Mouse (Mus musculus) kidney, postnatal 0 days (tissue): ENCODE measurements at regions not wholly inside any gene's neighbourhood (a gene's known extent, or its start where the extent isn't known, plus 50 kb on each side); places are given as distances from the start of the nearest gene placed in this dataset.

ENCODE experiments used
- ATAC-seq: fragments of 200-750 bp; cut with Nextera tagmentation; replicated peaks from 2 replicates; pipeline ENCODE4 v1.8.0; 2017; ENCODE audit warnings: low read depth, moderate number of reproducible peaks, moderate TSS enrichment, moderate library complexity; ENCODE audit not compliant: low FRiP score
- DNase-seq: peaks from one replicate; pipeline ENCODE4 v3.0.0-alpha.2; 2016; ENCODE audit warnings: low spot score
- H3K27ac ChIP-seq: fragments of 300-500 bp; sonication (generic); 2 replicates; pipeline ENCODE4 v1.5.1; 2014; ENCODE audit warnings: mild to moderate bottlenecking
- H3K27me3 ChIP-seq: fragments of 300-500 bp; sonication (generic); 2 replicates; pipeline ENCODE4 v1.6.1; 2014; ENCODE audit warnings: low read length, mixed read lengths; ENCODE audit not compliant: insufficient read depth
- H3K36me3 ChIP-seq: fragments of 300-500 bp; sonication (generic); 2 replicates; pipeline ENCODE4 v1.6.1; 2014; ENCODE audit warnings: low read length, mixed read lengths; ENCODE audit not compliant: insufficient read depth
- H3K4me1 ChIP-seq: fragments of 300-500 bp; sonication (generic); replicated peaks from 2 replicates; pipeline ENCODE4 v1.6.1; 2014; ENCODE audit warnings: antibody characterized with exemption, low read length, mixed read lengths; ENCODE audit not compliant: insufficient read depth
- H3K4me2 ChIP-seq: fragments of 300-500 bp; sonication (generic); 2 replicates; pipeline ENCODE4 v1.6.1; 2014; ENCODE audit warnings: mild to moderate bottlenecking, low read length, moderate library complexity, mixed read lengths
- H3K4me3 ChIP-seq: fragments of 300-500 bp; sonication (generic); replicated peaks from 2 replicates; pipeline ENCODE4 v1.5.1; 2014; ENCODE audit warnings: low read depth, low read length
- H3K9ac ChIP-seq: fragments of 300-500 bp; sonication (generic); 2 replicates; pipeline ENCODE4 v1.6.1; 2014; ENCODE audit warnings: low read depth, low read length
- H3K9me3 ChIP-seq: fragments of 300-500 bp; sonication (generic); replicated peaks from 2 replicates; pipeline ENCODE4 v1.6.1; 2016; ENCODE audit warnings: low read length, inconsistent platforms, mixed read lengths
- CTCF ChIP-seq: IDR thresholded peaks from 2 replicates; pipeline ENCODE4 v1.5.1; 2016; ENCODE audit warnings: antibody characterized with exemption, low read depth, mild to moderate bottlenecking, moderate library complexity
- WGBS: fragments of 180-500 bp; shearing (Covaris S2); extraction: QIAGEN DNeasy Blood & Tissue Kit; methylation state at CpG from one replicate; pipeline ENCODE4 v1.1.7; 2014; 5-methylcytosine and 5-hydroxymethylcytosine counted together

GRCm38 (mm10) chr11:114239311-114239803, 172.5 kb upstream of the Sdk2 start:
- Histone ChIP-seq H3K9ac (no peak overlapping the region), H3K9me3 (no peaks in the 10 kb centered on the region), H3K4me1 (no peaks in the 10 kb centered on the region), H3K4me2 (no peak overlapping the region), H3K4me3 (no peak overlapping the region), H3K27ac (no peak overlapping the region), H3K36me3 (no peaks in the 10 kb centered on the region), H3K27me3 (no peaks in the 10 kb centered on the region)
- DNase-seq (no peak), ATAC-seq (no peak)
- 13% methylated on average over 8 of the region's 8 CpGs for WGBS
- no peak for TF ChIP-seq CTCF

GRCm38 (mm10) chr11:114238801-114239200, 172.0 kb upstream of the Sdk2 start:
- Histone ChIP-seq H3K4me3 (no peak overlapping the region), H3K27me3 (no peaks in the 10 kb centered on the region), H3K27ac (no peak overlapping the region), H3K36me3 (no peaks in the 10 kb centered on the region), H3K4me2 (no peak overlapping the region), H3K9me3 (no peaks in the 10 kb centered on the region), H3K4me1 (no peaks in the 10 kb centered on the region), H3K9ac (no peak overlapping the region)
- 64% methylated on average over 5 of the region's 5 CpGs for WGBS
- TF ChIP-seq CTCF: no peak
- ATAC-seq (no peak), DNase-seq (no peak)

GRCm38 (mm10) chr11:114238316-114238715, 171.5 kb upstream of the Sdk2 start:
- no peak overlapping the region for H3K4me3 ChIP-seq
- TF ChIP-seq CTCF: no peak
- ATAC-seq (no peak), DNase-seq (no peak)
- H3K27me3 ChIP-seq: no peaks in the 10 kb centered on the region
- no peaks in the 10 kb centered on the region for H3K9me3 ChIP-seq
- H3K4me2 ChIP-seq: no peak overlapping the region
- no peaks in the 10 kb centered on the region for H3K36me3 ChIP-seq
- H3K9ac ChIP-seq: no peak overlapping the region
- WGBS: 66% methylated on average over 8 of the region's 8 CpGs
- H3K27ac ChIP-seq: no peak overlapping the region
- no peaks in the 10 kb centered on the region for H3K4me1 ChIP-seq

DNA sequence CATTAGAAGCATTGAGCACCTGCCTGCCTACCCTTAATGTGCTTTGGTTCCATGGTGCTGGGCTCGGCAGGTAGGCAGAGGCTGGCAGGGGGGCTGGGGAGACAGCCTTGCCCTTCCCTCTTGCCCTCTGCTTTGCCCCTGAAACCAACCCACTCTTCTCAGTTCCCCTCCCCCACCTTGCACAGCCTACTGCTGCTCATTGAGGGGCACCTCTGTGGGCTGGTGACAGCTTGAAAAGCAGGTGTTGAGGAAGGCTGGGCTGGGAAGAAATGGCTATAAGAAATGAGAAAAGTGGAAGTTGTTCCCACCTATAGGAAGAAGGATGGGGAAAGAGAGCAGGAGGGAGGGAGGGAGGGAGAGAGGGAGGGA, 167.7 kb upstream of the Sdk2 start:
- H3K4me1 ChIP-seq: no peaks in the 10 kb centered on the region
- H3K9ac ChIP-seq: no peak overlapping the region
- 57% methylated on average over 1 of the region's 1 CpGs for WGBS
- TF ChIP-seq CTCF: no peak
- H3K36me3 ChIP-seq: no peaks in the 10 kb centered on the region
- DNase-seq: no peak
- H3K9me3 ChIP-seq: no peaks in the 10 kb centered on the region
- no peaks in the 10 kb centered on the region for H3K27me3 ChIP-seq
- H3K4me3 ChIP-seq: no peak overlapping the region
- ATAC-seq: no peak
- no peak overlapping the region for H3K4me2 ChIP-seq
- no peak overlapping the region for H3K27ac ChIP-seq

DNA sequence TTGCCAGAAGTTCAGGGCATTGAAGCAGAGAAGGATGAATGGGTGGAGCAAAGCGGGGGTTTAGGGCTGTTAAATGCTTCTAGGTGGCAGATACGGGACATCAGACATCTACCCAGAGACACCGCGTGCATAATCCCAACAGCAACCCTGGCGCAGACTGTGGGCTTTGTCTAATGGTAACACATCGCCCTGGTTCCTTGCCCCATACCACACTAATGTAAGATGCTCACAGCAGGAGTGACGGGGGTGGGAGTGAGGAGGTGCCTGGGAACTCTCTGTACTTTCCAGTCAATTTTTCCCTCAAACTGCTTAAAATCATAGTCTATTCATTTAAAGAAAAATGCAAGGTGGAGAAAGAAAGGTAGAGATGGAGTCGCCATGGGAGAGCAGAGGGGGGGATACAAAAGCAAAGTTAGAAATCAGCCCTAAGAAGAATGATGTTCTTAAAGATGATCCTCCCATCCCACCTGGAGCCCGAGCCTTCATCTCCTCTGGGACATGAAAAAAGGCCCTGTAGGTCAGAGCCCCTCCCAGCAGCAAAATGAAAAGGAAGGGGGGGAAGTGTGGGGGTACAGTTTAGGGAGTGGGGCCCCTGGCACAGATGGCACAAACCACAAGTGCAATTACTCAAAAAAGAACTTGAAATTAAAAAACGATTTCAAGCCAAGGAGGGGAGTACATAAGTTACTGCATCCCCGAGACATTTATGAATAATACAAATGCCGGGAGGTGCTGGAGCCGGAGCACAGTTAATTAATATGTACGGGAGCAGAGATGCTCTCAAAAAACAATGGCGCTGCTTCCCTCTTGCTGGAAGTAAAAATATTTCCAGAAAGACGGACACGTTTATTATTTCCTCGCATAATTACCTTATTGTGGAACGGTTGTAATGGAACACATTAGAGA, 167.0 kb upstream of the Sdk2 start:
- WGBS: 79% methylated on average over 19 of the region's 19 CpGs
- H3K27ac ChIP-seq: no peak overlapping the region
- no peak overlapping the region for H3K9ac ChIP-seq
- no peak for ATAC-seq
- H3K27me3 ChIP-seq: no peaks in the 10 kb centered on the region
- H3K4me2 ChIP-seq: no peak overlapping the region
- no peak for DNase-seq
- TF ChIP-seq CTCF: no peak
- H3K4me1 ChIP-seq: no peaks in the 10 kb centered on the region
- no peaks in the 10 kb centered on the region for H3K9me3 ChIP-seq
- H3K36me3 ChIP-seq: no peaks in the 10 kb centered on the region
- H3K4me3 ChIP-seq: no peak overlapping the region

DNA sequence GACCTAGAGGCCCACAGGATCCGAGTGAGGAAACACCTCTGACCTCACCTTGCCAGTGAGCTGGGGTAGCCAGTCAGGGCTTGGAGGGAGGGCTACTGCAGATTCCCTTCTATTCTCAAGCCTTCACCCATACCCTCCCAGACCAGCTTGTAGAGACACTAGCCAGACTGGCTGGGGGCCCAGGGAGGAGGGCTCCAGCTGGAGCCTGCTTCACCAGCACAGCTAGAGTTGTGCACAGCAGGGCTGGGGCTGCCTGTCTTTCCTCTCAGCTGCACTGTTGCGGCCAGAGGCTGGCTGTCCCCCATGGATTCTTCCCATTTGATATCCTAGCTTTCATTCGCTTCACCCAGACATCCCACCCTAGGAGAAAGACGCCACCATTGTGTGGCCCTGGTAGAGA, 165.0 kb upstream of the Sdk2 start:
- Histone ChIP-seq H3K27me3 (no peaks in the 10 kb centered on the region), H3K27ac (no peak overlapping the region), H3K4me1 (no peaks in the 10 kb centered on the region), H3K4me2 (no peak overlapping the region), H3K4me3 (no peak overlapping the region), H3K9me3 (no peaks in the 10 kb centered on the region), H3K9ac (no peak overlapping the region), H3K36me3 (no peaks in the 10 kb centered on the region)
- no peak for TF ChIP-seq CTCF
- 79% methylated on average over 4 of the region's 4 CpGs for WGBS
- no peak for DNase-seq
- no peak for ATAC-seq
